Mouse (Mus musculus) spleen, adult 2 months (tissue): ENCODE measurements around the gene Srcap.

Source experiments
- CTCF ChIP-seq: fragments of 200-500 bp; IDR thresholded peaks from 2 replicates; pipeline ENCODE4 v1.5.1; 2011; ENCODE audit warnings: mild to moderate bottlenecking, inconsistent platforms; ENCODE audit not compliant: insufficient read depth, insufficient read length, insufficient replicate concordance; ENCODE audit errors: extremely low read depth
- POLR2A ChIP-seq: fragments of 200-500 bp; IDR thresholded peaks from 2 replicates; pipeline ENCODE4 v1.6.1; 2011; ENCODE audit warnings: low read depth, low read length, inconsistent platforms

- no peak for TF ChIP-seq CTCF
- TF ChIP-seq POLR2A, result no peak
Measured at GRCm38 (mm10) chr7:127586149-127586548, 74.4 kb downstream of the Srcap start.
